Mouse (Mus musculus) heart, postnatal 0 days (tissue): Measurements from ENCODE around the gene Rnf216.

Source experiments
- CTCF ChIP-seq: IDR thresholded peaks from 2 replicates; pipeline ENCODE4 v1.5.1; 2016; ENCODE audit warnings: antibody characterized with exemption, control low read depth, low read depth
- EP300 ChIP-seq: IDR thresholded peaks from 2 replicates; pipeline ENCODE4 v1.6.1; 2016; ENCODE audit warnings: antibody characterized with exemption, low read depth

DNA sequence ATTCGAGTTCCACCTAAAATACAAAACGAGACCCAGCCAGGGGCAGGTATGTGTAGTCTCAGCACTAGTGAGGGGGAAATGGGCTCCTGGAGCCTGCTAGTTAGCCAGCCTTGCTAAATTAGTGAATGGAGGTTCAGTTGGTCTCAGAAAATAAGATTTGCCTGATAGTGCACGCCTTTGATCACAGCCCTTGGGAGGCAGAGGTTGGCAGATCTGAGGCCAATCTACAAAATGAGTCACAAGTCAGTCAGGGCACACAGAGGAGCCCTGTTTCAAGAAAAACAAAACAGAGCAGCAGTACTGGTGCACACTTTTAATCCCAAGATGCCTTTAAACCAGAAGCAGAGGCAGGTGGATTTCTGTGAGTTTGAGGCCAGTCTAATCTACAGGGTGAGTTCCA lies 123.6 kb downstream of the Rnf216 start:
- TF ChIP-seq CTCF (no peak), EP300 (no peak)
